Mouse (Mus musculus) C2C12 (cell line): ENCODE results near the gene Mycl.

Source experiments
- CTCF ChIP-seq: IDR thresholded peaks from one replicate; pipeline ENCODE4 v1.5.1; 2011; ENCODE audit not compliant: control insufficient read depth, insufficient read depth, insufficient read length
- MYOG ChIP-seq: IDR thresholded peaks from one replicate; pipeline ENCODE4 v1.6.1; 2011; ENCODE audit not compliant: control insufficient read depth, insufficient read length; ENCODE audit errors: extremely low read depth

DNA sequence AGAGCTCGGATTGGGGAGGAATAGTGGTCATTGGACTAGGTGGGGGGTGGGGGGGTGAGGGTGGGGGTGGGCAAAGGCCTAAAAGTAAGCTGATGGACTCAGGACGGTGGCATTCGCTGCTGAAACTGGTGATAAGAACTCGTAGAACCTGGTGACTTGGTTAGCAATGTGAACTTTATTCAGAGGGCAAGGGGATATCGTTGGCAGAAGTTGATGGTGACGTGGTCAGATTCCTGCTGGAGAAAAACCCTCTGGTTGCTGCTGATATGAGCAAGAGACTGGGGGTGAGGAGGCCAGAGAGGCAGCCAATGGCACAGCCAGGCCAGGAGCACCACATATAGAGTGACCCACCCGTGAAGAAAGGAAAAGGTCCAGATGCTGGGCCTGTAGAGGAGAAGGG is 14.2 kb upstream of the Mycl start:
- TF ChIP-seq MYOG (no peak), CTCF (no peak)
